Mouse (Mus musculus) liver, embryonic 14.5 days (tissue): ENCODE measurements around the gene Dnajb1. TPM values are rescaled to one million over a fixed set of nuclear protein-coding genes. Genes with fewer than 3 reads are reported as not detected.

Source experiments
- ATAC-seq: fragments of 200-750 bp; cut with Nextera tagmentation; 2 replicates; pipeline ENCODE4 v1.8.0; 2017; ENCODE audit warnings: moderate number of reproducible peaks, mild to moderate bottlenecking, moderate library complexity; ENCODE audit not compliant: insufficient read depth
- DNase-seq, 3 experiments: peaks; one replicate each; pipeline ENCODE4 v3.0.0-alpha.2; 2012 to 2013; ENCODE audit warnings: low read depth in 3 of 3, low spot score in 3 of 3
- H3K27ac ChIP-seq: fragments of 300-500 bp; sonication (generic); 2 replicates; pipeline ENCODE4 v1.5.1; 2014; ENCODE audit warnings: moderate library complexity, mild to moderate bottlenecking, control low read depth, inconsistent platforms
- H3K27me3 ChIP-seq: fragments of 300-500 bp; sonication (generic); 2 replicates; pipeline ENCODE4 v1.6.1; 2014; ENCODE audit warnings: mild to moderate bottlenecking, low read length, moderate library complexity; ENCODE audit not compliant: control insufficient read depth, insufficient read depth
- H3K36me3 ChIP-seq: fragments of 300-500 bp; sonication (generic); replicated peaks from 2 replicates; pipeline ENCODE4 v1.6.1; 2014; ENCODE audit warnings: low read depth; ENCODE audit not compliant: control insufficient read depth, insufficient read depth
- H3K4me1 ChIP-seq, 2 experiments: fragments of 200-500 bp in 1 of 2; fragments of 300-500 bp in 1 of 2; sonication (generic) in 1 of 2; replicated peaks; 2 replicates each; pipeline ENCODE4 v1.6.1; 2012 to 2014; ENCODE audit warnings: antibody characterized with exemption in 1 of 2, inconsistent platforms in 1 of 2, low read length in 1 of 2; ENCODE audit not compliant: control insufficient read depth in 2 of 2, insufficient read depth in 2 of 2
- H3K4me2 ChIP-seq: fragments of 300-500 bp; sonication (generic); 2 replicates; pipeline ENCODE4 v1.6.1; 2014; ENCODE audit warnings: low read depth, mild to moderate bottlenecking, control low read depth, moderate library complexity
- H3K4me3 ChIP-seq, 2 experiments: fragments of 200-500 bp in 1 of 2; fragments of 300-500 bp in 1 of 2; sonication (generic) in 1 of 2; 2 replicates each; pipeline ENCODE4 v1.5.1; 2012 to 2014; ENCODE audit warnings: low read depth in 2 of 2, low read length in 2 of 2, mild to moderate bottlenecking in 2 of 2, control low read depth in 1 of 2, inconsistent platforms in 1 of 2, moderate library complexity in 1 of 2; ENCODE audit not compliant: insufficient read depth in 1 of 2
- H3K9ac ChIP-seq: fragments of 300-500 bp; sonication (generic); replicated peaks from 2 replicates; pipeline ENCODE4 v1.6.1; 2014; ENCODE audit warnings: mild to moderate bottlenecking, control low read depth, moderate library complexity
- H3K9me3 ChIP-seq: fragments of 300-500 bp; sonication (generic); 2 replicates; pipeline ENCODE4 v1.6.1; 2016; ENCODE audit warnings: low read length, mixed read lengths; ENCODE audit not compliant: control insufficient read depth
- CTCF ChIP-seq: IDR thresholded peaks from 2 replicates; pipeline ENCODE4 v1.5.1; 2016; ENCODE audit warnings: antibody characterized with exemption, low read depth, control low read depth
- EP300 ChIP-seq: IDR thresholded peaks from 2 replicates; pipeline ENCODE4 v1.6.1; 2016; ENCODE audit warnings: antibody characterized with exemption, low read depth
- WGBS: fragments of 180-500 bp; shearing (Covaris S2); extraction: QIAGEN DNeasy Blood & Tissue Kit; methylation state at CpG from one replicate; pipeline ENCODE4 v1.1.7; 2014; ENCODE audit not compliant: insufficient replicate concordance; 5-methylcytosine and 5-hydroxymethylcytosine counted together
- polyA plus RNA-seq, 2 experiments: library from polyadenylated mRNA; depleted of rRNA in 1 of 2; stranded (reverse) in 1 of 2; unstranded in 1 of 2; fragments of >200 nt; fragmentation: Nextera tagmentation in 1 of 2; extraction: Ambion mirVana in 1 of 2; gene quantifications; 2 replicates each; pipeline versions ENCODE4 v1.2.1 to v1.2.3; 2012 to 2014

The Dnajb1 gene
- polyA plus RNA-seq, 2 experiments = 32.7 to 37.8 TPM

DNA sequence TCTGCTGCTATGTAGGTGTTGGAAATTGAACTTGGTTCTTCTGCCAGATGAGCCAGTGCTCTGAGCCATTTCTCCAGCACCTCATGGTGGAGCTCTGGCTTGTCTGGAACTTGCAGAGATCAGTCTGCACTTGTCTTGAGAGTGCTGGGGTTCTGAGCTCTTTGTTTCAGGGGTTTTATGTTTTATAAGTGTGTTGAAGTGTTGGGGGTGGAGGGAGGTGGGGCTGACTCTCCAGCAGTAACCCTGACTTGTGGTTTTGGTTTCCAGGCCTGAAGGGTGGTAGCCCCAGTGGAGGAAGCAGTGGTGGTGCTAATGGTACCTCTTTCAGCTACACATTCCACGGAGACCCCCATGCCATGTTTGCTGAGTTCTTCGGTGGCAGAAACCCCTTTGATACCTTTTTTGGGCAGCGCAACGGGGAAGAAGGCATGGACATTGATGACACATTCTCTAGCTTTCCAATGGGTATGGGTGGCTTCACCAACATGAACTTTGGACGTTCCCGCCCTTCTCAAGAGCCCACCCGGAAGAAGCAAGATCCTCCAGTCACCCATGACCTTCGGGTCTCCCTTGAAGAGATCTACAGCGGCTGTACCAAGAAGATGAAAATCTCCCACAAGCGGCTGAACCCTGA is 1.7 kb downstream of the Dnajb1 start:
- peaks cover 48% of the 10 kb centered on the region for H3K36me3 ChIP-seq
- H3K4me1 ChIP-seq = peaks cover 13 to 19% of the 10 kb centered on the region in 2 experiments
- H3K9me3 ChIP-seq = no peaks in the 10 kb centered on the region
- peak overlapping the region; percentile 92 for H3K9ac ChIP-seq
- H3K27me3 ChIP-seq = no peaks in the 10 kb centered on the region
- H3K27ac ChIP-seq = no peak overlapping the region
- 64% methylated on average over 10 of the region's 10 CpGs for WGBS
- ATAC-seq = no peak
- H3K4me3 ChIP-seq = peak overlapping the region; percentile 88 to 99
- DNase-seq = no peak
- H3K4me2 ChIP-seq = peak overlapping the region; percentile 92
- no peak for TF ChIP-seq EP300
- TF ChIP-seq CTCF = no peak

DNA sequence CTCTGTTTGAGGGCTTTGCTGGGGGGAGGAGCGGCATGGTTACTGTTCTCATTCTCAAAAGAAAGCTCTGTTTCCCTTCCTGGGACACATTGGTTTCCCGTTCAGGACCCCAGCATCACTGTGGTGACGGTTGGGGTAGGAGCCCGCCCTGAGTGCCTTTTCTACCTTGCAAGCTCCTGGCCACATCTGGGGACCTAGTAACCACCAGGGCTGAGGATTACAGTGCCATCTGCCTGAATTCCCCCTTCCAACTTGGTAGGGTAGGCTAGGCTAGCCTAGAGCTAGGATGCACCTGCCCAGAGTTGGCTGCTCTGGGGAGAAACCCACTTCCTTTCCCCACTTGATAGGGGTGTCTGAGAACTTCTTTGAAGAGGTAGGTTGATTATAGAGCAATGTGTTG is 3.9 kb downstream of the Dnajb1 start:
- Histone ChIP-seq H3K4me3 (no peak overlapping the region), H3K36me3 (peaks cover 48% of the 10 kb centered on the region), H3K4me1 (peaks cover 5 to 13% of the 10 kb centered on the region in 2 experiments; a peak in 3 of 4 replicates), H3K9ac (no peak overlapping the region), H3K27me3 (no peaks in the 10 kb centered on the region), H3K9me3 (no peaks in the 10 kb centered on the region), H3K27ac (no peak overlapping the region), H3K4me2 (no peak overlapping the region)
- DNase-seq (no peak), ATAC-seq (no peak)
- TF ChIP-seq EP300 = no peak
- TF ChIP-seq CTCF = no peak
- 89% methylated on average over 4 of the region's 4 CpGs for WGBS

- H3K4me1 ChIP-seq = peaks cover 5 to 10% of the 10 kb centered on the region in 2 experiments; a peak in 3 of 4 replicates
- H3K4me2 ChIP-seq = no peak overlapping the region
- TF ChIP-seq EP300 (no peak), CTCF (no peak)
- no peak overlapping the region for H3K27ac ChIP-seq
- H3K9ac ChIP-seq = no peak overlapping the region
- no peak overlapping the region for H3K4me3 ChIP-seq
- H3K27me3 ChIP-seq = no peaks in the 10 kb centered on the region
- DNase-seq = no peak
- no peak for ATAC-seq
- WGBS = 92% methylated on average over 4 of the region's 4 CpGs
- H3K9me3 ChIP-seq = no peaks in the 10 kb centered on the region
- H3K36me3 ChIP-seq = peaks cover 48% of the 10 kb centered on the region
These were observed 5.7 kb downstream of the Dnajb1 start for GRCm38 (mm10) chr8:83613695-83614094.

- no peak for DNase-seq
These were observed 8.6 kb downstream of the Dnajb1 start for GRCm38 (mm10) chr8:83616625-83617024.

GRCm38 (mm10) chr8:83617111-83617510 is 9.1 kb downstream of the Dnajb1 start:
- Histone ChIP-seq H3K9me3 (no peaks in the 10 kb centered on the region), H3K36me3 (peaks cover 21% of the 10 kb centered on the region), H3K4me3 (no peak overlapping the region), H3K27ac (no peak overlapping the region), H3K9ac (no peak overlapping the region), H3K4me2 (no peak overlapping the region), H3K4me1 (peaks cover 0 to 3% of the 10 kb centered on the region in 2 experiments; a peak in 1 of 4 replicates), H3K27me3 (no peaks in the 10 kb centered on the region)
- no peak for TF ChIP-seq EP300
- no peak for TF ChIP-seq CTCF
- ATAC-seq = no peak
- 63% methylated on average over 2 of the region's 2 CpGs for WGBS
- no peak for DNase-seq

More at GRCm38 (mm10) chr8:83616625-83617024, 8.6 kb downstream of the Dnajb1 start:
- TF ChIP-seq EP300 (no peak), CTCF (no peak)
- H3K27ac ChIP-seq = no peak overlapping the region
- no peak overlapping the region for H3K4me2 ChIP-seq
- H3K27me3 ChIP-seq = no peaks in the 10 kb centered on the region
- H3K4me3 ChIP-seq = no peak overlapping the region
- H3K4me1 ChIP-seq = 0 out of 4 replicates have a peak, but pooled peaks cover 0 to 2% of the 10 kb centered on the region in 2 experiments
- H3K9ac ChIP-seq = no peak overlapping the region
- no peaks in the 10 kb centered on the region for H3K9me3 ChIP-seq
- peaks cover 26% of the 10 kb centered on the region for H3K36me3 ChIP-seq
- no peak for ATAC-seq
